Mouse (Mus musculus): ENCODE measurements around the gene Otud5. TPM values are rescaled to one million over a fixed set of nuclear protein-coding genes. Genes with fewer than 3 reads are reported as not detected.

The Otud5 gene
- polyA plus RNA-seq, 1 experiment = 222 TPM

- Histone ChIP-seq H3K4me1 (ENCODE audit: control insufficient read depth, insufficient read depth, low read length) (no peaks in the 10 kb centered on the region; the same call in 1 of the 2 replicates), H3K4me3 (replicated peaks; ENCODE audit: control insufficient read depth, low read depth, low read length) (peak overlapping the region; percentile 42), H3K27ac (ENCODE audit: control insufficient read depth, insufficient read depth, low read depth, low read length, poor library complexity) (no peak overlapping the region)
- WGBS = 10% methylated on average over 7 of the region's 7 CpGs
- TF ChIP-seq CTCF (IDR thresholded peaks at IDR 0.05; ENCODE audit: control insufficient read depth, insufficient read depth, low read length) (no peak), POLR2A (IDR thresholded peaks at IDR 0.05; ENCODE audit: borderline replicate concordance, control insufficient read depth, low read depth, low read length) (no peak)
Measured at GRCm38 (mm10) chrX:7840842-7841162, 362 bp upstream of the Otud5 start.

GRCm38 (mm10) chrX:7842318-7842717 lies 1.2 kb downstream of the Otud5 start:
- Histone ChIP-seq H3K27ac (ENCODE audit: control insufficient read depth, insufficient read depth, low read depth, low read length, poor library complexity) (peak overlapping the region; percentile 99), H3K4me1 (ENCODE audit: control insufficient read depth, insufficient read depth, low read length) (no peaks in the 10 kb centered on the region; the same call in 1 of the 2 replicates), H3K4me3 (replicated peaks; ENCODE audit: control insufficient read depth, low read depth, low read length) (peak overlapping the region; percentile 97)
- 15% methylated on average over 36 of the region's 42 CpGs for WGBS
- TF ChIP-seq CTCF (IDR thresholded peaks at IDR 0.05; ENCODE audit: control insufficient read depth, insufficient read depth, low read length) (no peak), POLR2A (IDR thresholded peaks at IDR 0.05; ENCODE audit: borderline replicate concordance, control insufficient read depth, low read depth, low read length) (no peak)

DNA sequence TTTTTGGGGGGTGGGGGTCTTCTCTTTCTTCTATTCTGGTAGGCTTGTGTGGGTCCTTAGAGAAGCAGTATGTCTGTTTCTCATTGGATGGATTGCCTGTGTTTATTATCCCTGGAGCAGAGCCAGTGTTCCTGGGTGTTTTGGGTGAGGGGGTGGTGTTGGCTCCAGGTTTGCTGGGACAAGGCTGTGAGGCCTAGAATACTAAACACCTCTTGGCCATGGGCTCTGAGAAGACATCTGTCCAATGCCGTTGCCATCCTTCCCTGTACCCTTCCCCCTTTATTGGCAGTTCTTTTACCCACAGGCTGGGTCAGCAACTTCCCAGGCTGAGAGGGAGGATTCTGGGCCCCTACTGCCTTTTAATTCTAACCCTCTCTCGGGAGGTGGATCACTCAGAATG lies 6.7 kb downstream of the Otud5 start:
- no peak overlapping the region for H3K27ac ChIP-seq (ENCODE audit: control insufficient read depth, insufficient read depth, low read depth, low read length, poor library complexity)
- 71% methylated on average over 2 of the region's 2 CpGs for WGBS

GRCm38 (mm10) chrX:7854578-7854977 lies 13.4 kb downstream of the Otud5 start:
- H3K4me3 ChIP-seq (replicated peaks; ENCODE audit: control insufficient read depth, low read depth, low read length) = no peak overlapping the region
- 10% methylated on average over 2 of the region's 2 CpGs for WGBS
- H3K4me1 ChIP-seq (ENCODE audit: control insufficient read depth, insufficient read depth, low read length) = no peaks in the 10 kb centered on the region
- no peak overlapping the region for H3K27ac ChIP-seq (ENCODE audit: control insufficient read depth, insufficient read depth, low read depth, low read length, poor library complexity)
- peak; percentile 63 for TF ChIP-seq CTCF (IDR thresholded peaks at IDR 0.05; ENCODE audit: control insufficient read depth, insufficient read depth, low read length)
- no peak for TF ChIP-seq POLR2A (IDR thresholded peaks at IDR 0.05; ENCODE audit: borderline replicate concordance, control insufficient read depth, low read depth, low read length)

More for the DNA sequence above, 6.7 kb downstream of the Otud5 start:
- Histone ChIP-seq H3K4me3 (replicated peaks; ENCODE audit: control insufficient read depth, low read depth, low read length) (no peak overlapping the region), H3K4me1 (ENCODE audit: control insufficient read depth, insufficient read depth, low read length) (no peaks in the 10 kb centered on the region; the same call in 1 of the 2 replicates)
- TF ChIP-seq POLR2A (IDR thresholded peaks at IDR 0.05; ENCODE audit: borderline replicate concordance, control insufficient read depth, low read depth, low read length) = no peak
- TF ChIP-seq CTCF (IDR thresholded peaks at IDR 0.05; ENCODE audit: control insufficient read depth, insufficient read depth, low read length) = no peak

GRCm38 (mm10) chrX:7859191-7859753 lies 18.1 kb downstream of the Otud5 start:
- H3K27ac ChIP-seq (ENCODE audit: control insufficient read depth, insufficient read depth, low read depth, low read length, poor library complexity) = no peak overlapping the region
- WGBS = 46% methylated on average over 3 of the region's 3 CpGs
- no peak overlapping the region for H3K4me3 ChIP-seq (replicated peaks; ENCODE audit: control insufficient read depth, low read depth, low read length)
- H3K4me1 ChIP-seq (ENCODE audit: control insufficient read depth, insufficient read depth, low read length) = no peaks in the 10 kb centered on the region; the same call in 1 of the 2 replicates
- no peak for TF ChIP-seq POLR2A (IDR thresholded peaks at IDR 0.05; ENCODE audit: borderline replicate concordance, control insufficient read depth, low read depth, low read length)

DNA sequence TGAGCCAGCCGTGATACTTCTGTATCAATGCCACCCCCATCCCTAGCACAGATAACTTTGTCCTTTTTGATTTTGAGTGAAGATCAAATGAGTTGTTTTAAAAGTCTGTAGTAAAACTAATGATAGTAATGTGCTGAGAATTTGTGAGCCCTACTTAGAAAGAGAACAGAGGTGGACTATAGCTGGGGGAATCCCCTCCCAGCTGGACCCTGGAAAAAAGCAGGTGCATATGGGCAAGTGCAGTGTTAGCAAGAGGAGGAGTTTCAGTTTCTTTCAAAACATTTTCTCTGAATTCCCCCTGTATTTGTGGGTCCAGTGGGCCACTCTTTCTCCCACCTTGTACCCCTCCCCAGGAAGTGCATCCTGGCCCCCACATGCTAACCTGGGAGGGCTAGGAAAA lies 22.0 kb downstream of the Otud5 start:
- peaks cover 1% of the 10 kb centered on the region; the same call in 1 of the 2 replicates for H3K4me1 ChIP-seq (ENCODE audit: control insufficient read depth, insufficient read depth, low read length)
- no peak for TF ChIP-seq POLR2A (IDR thresholded peaks at IDR 0.05; ENCODE audit: borderline replicate concordance, control insufficient read depth, low read depth, low read length)
- TF ChIP-seq CTCF (IDR thresholded peaks at IDR 0.05; ENCODE audit: control insufficient read depth, insufficient read depth, low read length) = no peak
- WGBS = 81% methylated on average over 1 of the region's 1 CpGs
- no peak overlapping the region for H3K27ac ChIP-seq (ENCODE audit: control insufficient read depth, insufficient read depth, low read depth, low read length, poor library complexity)
- no peak overlapping the region for H3K4me3 ChIP-seq (replicated peaks; ENCODE audit: control insufficient read depth, low read depth, low read length)

DNA sequence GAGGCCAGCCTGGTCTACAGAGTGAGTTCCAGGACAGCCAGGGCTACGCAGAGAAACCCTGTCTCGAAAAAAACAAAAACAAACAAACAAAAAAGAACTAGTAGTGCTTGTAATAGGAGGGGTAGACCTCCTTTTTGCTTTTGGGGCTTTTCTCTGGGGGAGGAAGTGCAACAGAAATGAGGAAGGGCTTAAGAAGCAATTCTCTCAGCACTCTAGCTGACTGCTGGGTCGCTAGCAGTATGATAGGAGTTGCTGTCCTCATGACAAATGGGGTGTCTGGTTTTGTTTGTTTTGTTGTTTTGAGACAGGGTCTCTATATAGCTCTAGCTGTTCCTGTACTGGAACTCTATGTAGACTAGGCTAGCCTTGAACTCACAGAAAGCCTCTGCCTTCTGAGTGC lies 23.4 kb downstream of the Otud5 start:
- Histone ChIP-seq H3K27ac (ENCODE audit: control insufficient read depth, insufficient read depth, low read depth, low read length, poor library complexity) (no peak overlapping the region; the same call in 1 of the 2 replicates), H3K4me3 (replicated peaks; ENCODE audit: control insufficient read depth, low read depth, low read length) (no peak overlapping the region), H3K4me1 (ENCODE audit: control insufficient read depth, insufficient read depth, low read length) (peaks cover 1% of the 10 kb centered on the region; the same call in 1 of the 2 replicates)
- TF ChIP-seq CTCF (IDR thresholded peaks at IDR 0.05; ENCODE audit: control insufficient read depth, insufficient read depth, low read length) (no peak), POLR2A (IDR thresholded peaks at IDR 0.05; ENCODE audit: borderline replicate concordance, control insufficient read depth, low read depth, low read length) (no peak)
- 34% methylated on average over 3 of the region's 3 CpGs for whole genome bisulfite sequencing

- peak overlapping the region; percentile 51 for H3K27ac ChIP-seq (ENCODE audit: control insufficient read depth, insufficient read depth, low read depth, low read length, poor library complexity)
- 40% methylated on average over 2 of the region's 2 CpGs for WGBS
- TF ChIP-seq CTCF (IDR thresholded peaks at IDR 0.05; ENCODE audit: control insufficient read depth, insufficient read depth, low read length) = no peak
- no peak for TF ChIP-seq POLR2A (IDR thresholded peaks at IDR 0.05; ENCODE audit: borderline replicate concordance, control insufficient read depth, low read depth, low read length)
- no peak overlapping the region for H3K4me3 ChIP-seq (replicated peaks; ENCODE audit: control insufficient read depth, low read depth, low read length)
- peaks cover 1% of the 10 kb centered on the region; the same call in 1 of the 2 replicates for H3K4me1 ChIP-seq (ENCODE audit: control insufficient read depth, insufficient read depth, low read length)
Measured at GRCm38 (mm10) chrX:7865343-7865742, 24.2 kb downstream of the Otud5 start.

DNA sequence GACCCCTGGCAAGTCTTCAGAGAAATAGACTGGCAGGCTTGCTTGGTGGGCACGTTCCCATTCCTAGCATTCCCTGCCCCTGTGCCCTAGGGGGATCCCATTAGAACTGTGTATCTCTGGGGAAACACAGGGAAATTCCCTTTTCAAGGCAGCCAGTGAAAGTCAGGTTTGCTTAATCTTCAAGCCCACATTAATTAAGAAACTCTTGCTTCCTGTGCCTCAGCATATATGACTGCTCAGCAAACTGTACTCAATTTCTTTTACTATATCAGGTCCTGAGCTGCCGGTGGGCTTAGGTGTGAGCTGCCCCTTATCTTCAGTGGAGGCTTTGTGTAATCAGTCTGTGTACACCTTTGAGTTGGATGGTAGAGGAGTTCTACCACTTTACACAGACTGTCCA lies 24.6 kb downstream of the Otud5 start:
- 20% methylated on average over 2 of the region's 2 CpGs for WGBS
- H3K4me1 ChIP-seq (ENCODE audit: control insufficient read depth, insufficient read depth, low read length) = peaks cover 1% of the 10 kb centered on the region; the same call in 1 of the 2 replicates
- H3K4me3 ChIP-seq (replicated peaks; ENCODE audit: control insufficient read depth, low read depth, low read length) = no peak overlapping the region
- H3K27ac ChIP-seq (ENCODE audit: control insufficient read depth, insufficient read depth, low read depth, low read length, poor library complexity) = peak overlapping the region; percentile 51; the same call in 1 of the 2 replicates
- TF ChIP-seq CTCF (IDR thresholded peaks at IDR 0.05; ENCODE audit: control insufficient read depth, insufficient read depth, low read length) (no peak), POLR2A (IDR thresholded peaks at IDR 0.05; ENCODE audit: borderline replicate concordance, control insufficient read depth, low read depth, low read length) (no peak)

Measured in bone marrow, adult 2 months (tissue).